Mouse (Mus musculus) liver, postnatal 0 days (tissue): ENCODE results near the gene Slc25a22.

Experiments used
- CTCF ChIP-seq: sonication (generic); IDR thresholded peaks from 2 replicates; pipeline ENCODE4 v1.5.1; 2016; ENCODE audit warnings: antibody characterized with exemption, low read depth
- EP300 ChIP-seq: IDR thresholded peaks from 2 replicates; pipeline ENCODE4 v1.6.1; 2016; ENCODE audit warnings: antibody characterized with exemption, low read depth, mild to moderate bottlenecking

- TF ChIP-seq EP300 (no peak), CTCF (no peak)
These were observed 32.2 kb downstream of the Slc25a22 start for GRCm38 (mm10) chr7:141405466-141405865.
